In the genomic region with DNA sequence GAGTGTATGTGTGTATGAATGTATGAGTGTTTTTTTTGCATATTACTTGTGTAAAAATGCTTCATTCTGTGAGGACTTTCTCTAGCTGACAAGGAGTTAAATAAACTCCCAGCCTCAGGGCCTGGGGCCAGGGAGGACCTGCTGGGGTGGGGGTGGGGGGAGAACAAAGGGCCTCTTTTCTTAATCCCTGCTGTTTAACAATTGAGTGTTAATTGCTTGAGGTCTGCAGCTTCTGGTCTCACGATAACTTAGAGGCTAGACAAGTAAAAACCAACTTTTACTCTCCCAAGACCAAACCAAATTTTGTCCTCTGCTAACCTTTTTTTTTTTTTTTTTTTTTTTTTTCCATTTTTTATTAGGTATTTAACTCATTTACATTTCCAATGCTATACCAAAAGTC, we compare ENCODE assay signal across 17 mouse cellular contexts. TPM values are rescaled to one million over a fixed set of nuclear protein-coding genes. Genes with fewer than 3 reads are reported as not detected.
DNase-seq lines count a peak whose midpoint lies in the region; ATAC-seq and TF ChIP-seq lines count a peak whose summit lies in the region.
"Had no signal": no experiment of that assay in that cellular context is flagged by ENCODE, and none has a peak within 500 bp of the region (broad histone marks: within the 10 kb centered on the region; RNA-seq: fewer than 3 reads in every experiment).

No protein-coding gene starts in this region.

- H3K4me1 ChIP-seq in embryonic facial prominence, embryonic 14.5 days (ENCODE audit: control insufficient read depth, insufficient read depth, low read length), result no peaks in the 10 kb centered on the region

- TF ChIP-seq CTCF in layer of hippocampus, adult 2 months (conservative IDR thresholded peaks at IDR 0.05), result no peak

- ATAC-seq in embryonic facial prominence, embryonic 14.5 days (ENCODE audit: low read depth), result no peak
- ATAC-seq in CD4-positive, CD25-positive, alpha-beta regulatory T cell, adult 4 months, result no peak
- ATAC-seq: intestine, embryonic 16.5 days; lung, postnatal 0 days; midbrain, embryonic 13.5 days had no signal

- no peaks in the 10 kb centered on the region for H3K27me3 ChIP-seq in embryonic facial prominence, embryonic 14.5 days (replicated peaks; ENCODE audit: control insufficient read depth, insufficient read depth, low read length)
- H3K27me3 ChIP-seq: midbrain, embryonic 13.5 days had no signal

- no peaks in the 10 kb centered on the region for H3K36me3 ChIP-seq in embryonic facial prominence, embryonic 14.5 days (ENCODE audit: control insufficient read depth, insufficient read depth, low read length)
- H3K36me3 ChIP-seq: midbrain, embryonic 13.5 days had no signal

- H3K4me2 ChIP-seq in embryonic facial prominence, embryonic 14.5 days (ENCODE audit: low read depth, low read length), result no peak overlapping the region
- H3K4me2 ChIP-seq: midbrain, embryonic 13.5 days had no signal

- no peaks in the 10 kb centered on the region for H3K9me3 ChIP-seq in embryonic facial prominence, embryonic 14.5 days (ENCODE audit: control insufficient read depth, low read length)
- H3K9me3 ChIP-seq: midbrain, embryonic 13.5 days had no signal

- no peak overlapping the region for H3K27ac ChIP-seq in embryonic facial prominence, embryonic 14.5 days (replicated peaks; ENCODE audit: low read depth, low read length)
- no peak overlapping the region for H3K27ac ChIP-seq in layer of hippocampus, adult 2 months
- H3K27ac ChIP-seq: left cerebral cortex, adult 2 months; midbrain, embryonic 13.5 days had no signal

- peak; percentile 4 for DNase-seq in 416B (ENCODE audit: low read depth)
- DNase-seq in Muller cell, postnatal 12 days (ENCODE audit: inconsistent ontology term), result peak; percentile 67
- DNase-seq in embryonic facial prominence, embryonic 14.5 days (ENCODE audit: low spot score), result peak; percentile 16
- peak; percentile 31 for DNase-seq in hindlimb bud, embryonic 11.5 days (ENCODE audit: extremely low spot score, low read depth, low spot score)
- DNase-seq in cerebellum, adult 18-20 months, result no peak
- no peak for DNase-seq in layer of hippocampus, adult 2 months (ENCODE audit: low spot score in 2 of 2)
- DNase-seq: cerebellum, adult 11-12 months had no signal

- no peak overlapping the region for H3K9ac ChIP-seq in embryonic facial prominence, embryonic 14.5 days (ENCODE audit: low read depth, low read length)
- H3K9ac ChIP-seq: midbrain, embryonic 13.5 days had no signal

- no peak overlapping the region for H3K4me3 ChIP-seq in embryonic facial prominence, embryonic 14.5 days (ENCODE audit: low read depth, low read length)
- H3K4me3 ChIP-seq in layer of hippocampus, adult 2 months, result no peak overlapping the region
- H3K4me3 ChIP-seq: left cerebral cortex, adult 2 months; midbrain, embryonic 13.5 days had no signal

- WGBS in embryonic facial prominence, embryonic 14.5 days, result 4% methylated on average over 1 of the region's 1 CpGs

RNA-seq across cellular contexts. Expression of a gene that starts 12.5 kb away (rescaled TPM):
- 0.21 TPM in 1 of 2 replicates, not detected in the other for polyA plus RNA-seq in embryonic facial prominence, embryonic 14.5 days (2014; fragmentation: Nextera tagmentation; extraction: Ambion mirVana)
- not detected for total RNA-seq in layer of hippocampus, adult 2 months (2021)
- not detected for polyA plus RNA-seq in CD4-positive, CD25-positive, alpha-beta regulatory T cell, adult 4 months (2017; shearing (Covaris generic))
- total RNA-seq: left cerebral cortex, adult 2 months; liver, adult 2 months; neutrophil, adult 5-6 weeks had no signal
- polyA plus RNA-seq: gonadal fat pad, adult 2 months; heart, postnatal 0 days; intestine, embryonic 16.5 days; liver, adult 2 months; lung, postnatal 0 days; midbrain, embryonic 13.5 days had no signal

RNA-seq across cellular contexts. Expression of a gene that starts 18.8 kb away (rescaled TPM):
- 129 and 233 TPM in 2 replicates for polyA plus RNA-seq in embryonic facial prominence, embryonic 14.5 days (2014; fragmentation: Nextera tagmentation; extraction: Ambion mirVana)
- under 1 TPM in 1 of 2 experiments, not detected in 1; 0.69 TPM for total RNA-seq in layer of hippocampus, adult 2 months (2021)
- not detected for polyA plus RNA-seq in CD4-positive, CD25-positive, alpha-beta regulatory T cell, adult 4 months (2017; shearing (Covaris generic))
- total RNA-seq: left cerebral cortex, adult 2 months; liver, adult 2 months had no signal
- polyA plus RNA-seq: liver, adult 2 months; midbrain, embryonic 13.5 days had no signal

RNA-seq across cellular contexts. Expression of a gene that starts 54.5 kb away (rescaled TPM):
- 0.34 and 0.39 TPM in 2 replicates for polyA plus RNA-seq in embryonic facial prominence, embryonic 14.5 days (2014; fragmentation: Nextera tagmentation; extraction: Ambion mirVana)
- not detected for total RNA-seq in layer of hippocampus, adult 2 months (2021)
- not detected for polyA plus RNA-seq in CD4-positive, CD25-positive, alpha-beta regulatory T cell, adult 4 months (2017; shearing (Covaris generic))
- total RNA-seq: adrenal gland, postnatal 4 days; left cerebral cortex, adult 2 months; liver, adult 2 months; neutrophil, adult 5-6 weeks had no signal
- polyA plus RNA-seq: gonadal fat pad, adult 2 months; heart, postnatal 0 days; liver, adult 2 months; lung, postnatal 0 days; midbrain, embryonic 13.5 days had no signal

Comparison
In these comparisons a context has a peak if more than half of its experiments do, and no peak if none do; other contexts are left out.
1. DNase-seq: peak in 416B (single experiment), Muller cell, postnatal 12 days (single experiment), embryonic facial prominence, embryonic 14.5 days (single experiment) and hindlimb bud, embryonic 11.5 days (single experiment); none in cerebellum, adult 18-20 months (0 of 2) and layer of hippocampus, adult 2 months (0 of 2).
2. RNA of a gene that starts 18.8 kb away (polyA plus RNA-seq): 129 to 233 TPM in embryonic facial prominence, embryonic 14.5 days; not detected in CD4-positive, CD25-positive, alpha-beta regulatory T cell, adult 4 months; every median in the first group is over 100 times any median in the second.